Mouse (Mus musculus) hindlimb bud, embryonic 11.5 days (tissue): ENCODE data around the gene Fam69b.

Experiments
- DNase-seq: peaks from one replicate; pipeline ENCODE4 v3.0.0-alpha.2; 2012; ENCODE audit warnings: low read depth, low spot score; ENCODE audit errors: extremely low spot score

The Fam69b gene

GRCm38 (mm10) chr2:26627921-26628739 is at the start of gene Fam69b:
Gene Fam69b, plus strand, starts transcription at chr2:26628457.
- no peak for DNase-seq

GRCm38 (mm10) chr2:26579714-26580113 is 48.5 kb upstream of the Fam69b start, which contains the start of gene Egfl7:
Gene Egfl7, plus strand, starts transcription at chr2:26580014.
- no peak for DNase-seq

- no peak for DNase-seq
Observed at GRCm38 (mm10) chr2:26580751-26581150, 47.5 kb upstream of the Fam69b start.

GRCm38 (mm10) chr2:26582203-26582602 is 46.1 kb upstream of the Fam69b start:
- DNase-seq: no peak

GRCm38 (mm10) chr2:26582741-26583140 is 45.5 kb upstream of the Fam69b start:
- no peak for DNase-seq

GRCm38 (mm10) chr2:26583640-26584039 is 44.6 kb upstream of the Fam69b start:
- DNase-seq: no peak

GRCm38 (mm10) chr2:26585713-26586112 is 42.5 kb upstream of the Fam69b start:
- no peak for DNase-seq

GRCm38 (mm10) chr2:26586294-26587043 is 41.8 kb upstream of the Fam69b start, which contains the start of gene Gm20532:
Gene Gm20532, plus strand, starts transcription at chr2:26586639.
- DNase-seq: no peak

GRCm38 (mm10) chr2:26587044-26587405 is 41.2 kb upstream of the Fam69b start:
- DNase-seq: no peak

- no peak for DNase-seq
Observed at GRCm38 (mm10) chr2:26588573-26588972, 39.7 kb upstream of the Fam69b start.

- DNase-seq: no peak
Observed at GRCm38 (mm10) chr2:26589284-26589683, 39.0 kb upstream of the Fam69b start.

- no peak for DNase-seq
Observed at GRCm38 (mm10) chr2:26590282-26590681, 38.0 kb upstream of the Fam69b start.

- DNase-seq: no peak
Observed at GRCm38 (mm10) chr2:26590962-26591361, 37.3 kb upstream of the Fam69b start.

- no peak for DNase-seq
Observed at GRCm38 (mm10) chr2:26591416-26591815, 36.8 kb upstream of the Fam69b start.

- no peak for DNase-seq
Observed at GRCm38 (mm10) chr2:26593211-26594021, 34.8 kb upstream of the Fam69b start.

GRCm38 (mm10) chr2:26594022-26594346 is 34.3 kb upstream of the Fam69b start:
- DNase-seq: no peak

GRCm38 (mm10) chr2:26594461-26594933 is 33.8 kb upstream of the Fam69b start:
- DNase-seq: no peak

GRCm38 (mm10) chr2:26594934-26595724 is 33.1 kb upstream of the Fam69b start:
- DNase-seq: no peak

- no peak for DNase-seq
Observed at GRCm38 (mm10) chr2:26595725-26596435, 32.4 kb upstream of the Fam69b start.

GRCm38 (mm10) chr2:26596898-26597297 is 31.4 kb upstream of the Fam69b start:
- no peak for DNase-seq
